Mouse (Mus musculus): ENCODE measurements around the gene Scn3a.
A peak's percentile ranks its signal among the peaks of the same experiment; 100 is the strongest.
"Not testable (repeated sequence)": the region's sequence is repeated elsewhere in the genome, so short reads cannot be mapped to it uniquely, and the experiment has no call there.

Gene Scn3a

GRCm38 (mm10) chr2:65483434-65483833 is 84.0 kb downstream of the Scn3a start:
- DNase-seq: no peak

GRCm38 (mm10) chr2:65481007-65481672 is 86.3 kb downstream of the Scn3a start:
- DNase-seq: no peak

- DNase-seq: no peak
Measured at GRCm38 (mm10) chr2:65471311-65471882, 96.0 kb downstream of the Scn3a start.

GRCm38 (mm10) chr2:65465694-65466093 is 101.7 kb downstream of the Scn3a start:
- DNase-seq: no peak

GRCm38 (mm10) chr2:65453763-65454162 is 113.7 kb downstream of the Scn3a start:
- no peak for DNase-seq

GRCm38 (mm10) chr2:65451401-65452078 is 115.9 kb downstream of the Scn3a start:
- not testable (repeated sequence) for DNase-seq

GRCm38 (mm10) chr2:65450449-65451360 is 116.7 kb downstream of the Scn3a start:
- no peak for DNase-seq

GRCm38 (mm10) chr2:65449126-65449828 is 118.2 kb downstream of the Scn3a start:
- no peak for DNase-seq

- DNase-seq: no peak
Measured at GRCm38 (mm10) chr2:65443082-65443481, 124.3 kb downstream of the Scn3a start.

- peak; percentile 6 for DNase-seq
Measured at GRCm38 (mm10) chr2:65441566-65441965, 125.9 kb downstream of the Scn3a start.

- DNase-seq: no peak
Measured at GRCm38 (mm10) chr2:65441110-65441509, 126.3 kb downstream of the Scn3a start.

- DNase-seq: no peak
Measured at GRCm38 (mm10) chr2:65436917-65437316, 130.5 kb downstream of the Scn3a start.

- no peak for DNase-seq
Measured at GRCm38 (mm10) chr2:65423501-65423900, 143.9 kb downstream of the Scn3a start.

GRCm38 (mm10) chr2:65421259-65422255 is 145.9 kb downstream of the Scn3a start:
- no peak for DNase-seq

- no peak for DNase-seq
Measured at GRCm38 (mm10) chr2:65418608-65419007, 148.8 kb downstream of the Scn3a start.

GRCm38 (mm10) chr2:65416535-65416934 is 150.9 kb downstream of the Scn3a start:
- no peak for DNase-seq

GRCm38 (mm10) chr2:65415294-65415693 is 152.1 kb downstream of the Scn3a start:
- no peak for DNase-seq

GRCm38 (mm10) chr2:65414806-65415281 is 152.6 kb downstream of the Scn3a start:
- peak; percentile 73 for DNase-seq

- DNase-seq: peak; percentile 36
Measured at GRCm38 (mm10) chr2:65414237-65414636, 153.2 kb downstream of the Scn3a start.

GRCm38 (mm10) chr2:65413746-65414145 is 153.7 kb downstream of the Scn3a start:
- no peak for DNase-seq

Measured in right cerebral cortex, postnatal 25 days (tissue).